Mouse (Mus musculus) left cerebral cortex, postnatal 4 days (tissue): Measurements from ENCODE around the gene Slc35f2. TPM values are rescaled to one million over a fixed set of nuclear protein-coding genes. Genes with fewer than 3 reads are reported as not detected.

Experiments
- DNase-seq: peaks from one replicate; pipeline ENCODE4 v3.0.0-alpha.2; 2022
- intact Hi-C: fragments of 180-260 bp; cut with DNase I; formaldehyde crosslinking; loops from one replicate; pipeline ENCODE4 v1.15.1; 2025
- total RNA-seq, 2 experiments: library from RNA; stranded (reverse); gene quantifications; 2 replicates each; pipeline ENCODE4 v1.2.3; 2021

Slc35f2 gene
- 10 to 100 TPM; 13.1 to 14.1 TPM for total RNA-seq

DNA sequence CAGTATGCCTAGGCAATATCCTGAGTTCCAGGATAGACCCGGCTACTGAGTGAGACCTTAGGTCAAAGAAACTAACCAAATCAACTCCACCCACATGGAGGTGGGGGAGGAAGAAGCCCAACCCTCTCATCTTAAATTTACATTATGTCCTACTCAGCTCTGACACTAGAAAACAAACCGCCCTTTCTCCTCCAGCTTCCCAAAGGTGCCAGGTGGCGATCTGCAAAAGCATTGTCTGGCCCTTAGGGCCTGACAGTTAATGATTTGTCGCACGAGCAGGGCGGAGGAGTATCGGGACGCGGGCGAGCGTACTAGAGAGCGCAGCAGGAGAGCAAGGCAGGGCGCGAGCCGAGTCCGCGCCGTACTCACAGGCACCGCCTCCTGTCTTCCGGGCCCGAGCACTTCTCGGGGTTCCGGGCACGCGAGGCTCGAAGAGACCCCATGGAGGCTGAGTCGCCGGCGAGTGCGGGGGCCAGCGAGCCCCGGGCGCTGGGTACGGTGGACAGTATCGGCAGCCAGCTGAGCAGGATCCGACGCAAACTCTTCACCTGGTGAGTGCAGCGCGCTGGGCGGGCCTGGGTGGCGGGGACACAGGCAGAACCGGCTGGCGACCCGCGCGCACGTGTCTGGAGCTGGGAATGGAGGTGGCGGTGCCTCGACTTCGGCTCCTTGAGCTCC, at the start of gene Slc35f2:
Slc35f2 (plus strand) TSS at position 195 of the 678 bp plus-strand sequence.
- DNase-seq = peak; percentile 15
- intact Hi-C loops = no loop called here

DNA sequence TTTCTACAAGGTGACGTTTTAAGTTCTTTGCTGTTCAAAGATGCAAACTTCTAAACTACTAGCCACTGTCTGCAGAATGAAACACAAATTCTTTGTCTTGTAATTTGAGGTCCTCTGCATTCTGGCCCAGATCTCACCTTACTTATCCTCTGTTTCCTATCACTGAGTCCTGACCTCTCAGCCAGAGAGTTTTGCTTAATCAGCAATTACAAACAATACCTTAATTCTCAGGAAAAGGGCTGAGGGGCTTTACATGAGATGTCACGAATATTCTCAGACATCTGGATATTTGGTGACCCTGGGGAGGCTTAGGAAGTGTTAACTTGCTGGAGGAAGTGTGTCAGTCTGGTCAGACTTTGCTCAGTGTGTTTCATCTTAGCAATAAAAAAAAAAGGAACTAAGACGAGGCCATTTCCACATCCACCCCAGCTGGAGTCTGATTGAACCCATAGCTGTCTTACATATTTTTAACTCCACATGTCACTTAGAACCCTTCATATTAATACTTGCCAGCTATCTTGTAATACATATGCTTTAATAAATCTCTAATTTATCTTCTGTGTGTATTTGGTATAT, 30.4 kb upstream of the Slc35f2 start:
- no peak for DNase-seq
- intact Hi-C loops = no loop called here

DNA sequence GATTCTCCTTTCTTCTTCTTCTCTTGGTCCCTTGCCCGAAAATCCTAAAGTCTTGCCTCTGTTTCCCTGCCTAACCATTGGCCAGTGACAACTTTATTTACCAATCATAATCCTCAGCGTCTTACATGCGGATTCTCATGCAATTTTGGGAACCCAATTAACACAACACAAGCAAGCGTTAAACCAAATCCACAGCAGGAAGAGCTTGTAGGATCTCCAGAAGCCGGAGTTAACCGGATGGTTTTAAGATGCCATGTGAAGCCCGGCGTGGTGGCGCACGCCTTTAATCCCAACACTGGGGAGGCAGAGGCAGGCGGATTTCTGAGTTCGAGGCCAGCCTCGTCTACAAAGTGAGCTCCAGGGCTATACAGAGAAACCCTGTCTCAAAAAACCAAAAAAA, 20.9 kb upstream of the Slc35f2 start:
- intact Hi-C loops = no loop called here
- no peak for DNase-seq

DNA sequence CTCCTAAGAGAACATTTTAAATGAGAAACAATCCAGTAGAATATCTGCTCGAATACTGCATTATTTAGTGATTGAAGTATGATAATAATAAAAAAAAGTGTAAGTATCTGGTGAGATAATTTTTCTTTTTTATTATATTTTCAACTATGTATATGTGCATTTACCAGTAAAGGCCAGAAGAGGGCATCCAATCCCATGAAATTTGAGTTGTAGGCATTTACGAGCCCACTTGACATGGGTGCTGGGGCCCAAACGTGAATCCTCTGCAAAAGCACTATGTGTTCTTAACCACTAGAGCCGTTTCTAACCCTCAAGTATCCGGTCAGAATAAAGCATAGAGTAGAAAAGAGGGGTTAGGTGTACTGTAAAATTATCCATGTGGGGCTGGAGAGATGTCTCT, 20.4 kb upstream of the Slc35f2 start:
- intact Hi-C loops = no loop called here

DNA sequence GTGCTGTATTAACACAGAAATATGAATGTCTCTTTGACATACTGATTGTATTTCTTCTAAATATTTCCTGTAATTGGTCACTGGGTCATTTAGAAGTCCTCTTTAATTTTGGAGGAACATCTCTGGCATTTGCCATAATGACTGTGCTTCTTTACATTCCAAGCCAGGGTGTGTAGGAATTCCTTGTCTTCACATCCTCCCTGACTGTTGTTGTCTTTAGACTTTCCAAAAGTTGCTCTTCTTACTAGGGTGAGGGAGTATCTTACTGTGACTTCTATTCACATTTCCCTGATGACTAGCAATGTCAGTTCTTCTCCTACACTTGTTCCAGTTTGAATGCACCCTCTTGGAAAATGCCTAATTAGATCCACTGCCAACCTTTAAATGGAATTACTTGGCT, 16.5 kb upstream of the Slc35f2 start:
- DNase-seq = no peak
- intact Hi-C loops = no loop called here

More for the DNA sequence above, 20.4 kb upstream of the Slc35f2 start:
- DNase-seq = no peak

DNA sequence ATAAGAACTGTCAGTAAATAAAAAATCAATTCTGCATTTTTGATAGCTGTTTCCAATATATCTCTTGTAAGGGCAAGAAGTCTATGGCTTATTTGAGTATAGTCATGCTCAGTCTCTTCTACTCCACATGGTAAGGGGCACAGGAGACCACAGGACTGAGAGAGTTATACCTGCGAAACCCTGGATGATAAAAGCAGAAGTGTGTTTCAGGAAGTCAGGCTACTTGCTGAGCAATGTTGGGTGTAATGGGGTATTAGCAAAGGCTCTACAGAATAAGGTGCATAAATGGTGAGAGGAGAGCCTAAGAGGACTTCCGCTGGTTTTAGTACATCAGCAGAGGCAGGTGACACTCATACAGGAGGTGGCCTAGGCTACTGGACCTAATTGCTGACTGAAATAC, 13.2 kb upstream of the Slc35f2 start:
- intact Hi-C loops = no loop called here
- no peak for DNase-seq

DNA sequence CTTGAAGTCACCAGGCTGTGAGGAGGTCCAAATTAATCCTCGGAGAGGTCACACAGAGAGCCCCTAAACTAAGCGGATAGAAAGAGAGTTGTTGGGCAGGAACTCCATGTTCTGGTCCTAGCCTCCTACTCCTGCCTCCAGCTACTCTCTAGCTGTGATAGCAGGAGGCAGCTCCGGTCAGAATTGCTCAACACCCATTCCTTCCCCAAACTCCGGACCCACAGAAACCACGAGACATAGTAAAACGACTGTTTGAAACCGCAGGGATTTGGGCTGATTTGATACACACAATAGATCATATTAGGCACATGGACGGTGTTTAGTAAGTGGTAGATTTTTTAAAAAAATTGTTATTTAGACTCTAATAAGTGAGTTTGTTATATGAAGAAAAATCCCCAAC, 6.6 kb upstream of the Slc35f2 start:
- no peak for DNase-seq
- intact Hi-C loops = no loop called here

DNA sequence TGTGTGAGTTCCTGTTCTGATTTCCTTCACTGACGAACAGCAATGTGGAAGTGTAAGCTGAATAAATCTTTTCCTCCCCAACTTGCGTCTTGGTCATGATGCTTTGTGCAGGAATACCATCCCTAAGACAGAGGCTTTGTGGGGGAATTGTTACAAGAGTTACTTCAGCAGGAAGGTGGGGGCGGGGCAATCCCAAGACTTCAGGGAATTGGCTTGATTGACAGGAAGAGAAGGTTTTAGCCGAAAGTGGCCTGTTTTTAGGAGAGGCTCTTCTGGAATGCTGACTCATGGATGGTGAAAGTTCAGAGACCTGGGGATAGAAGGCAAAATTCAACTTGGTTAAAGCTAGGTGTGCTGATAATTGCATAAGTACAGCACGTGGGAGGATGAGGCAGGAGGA, 2.9 kb upstream of the Slc35f2 start:
- DNase-seq = no peak
- intact Hi-C loops = no loop called here

DNA sequence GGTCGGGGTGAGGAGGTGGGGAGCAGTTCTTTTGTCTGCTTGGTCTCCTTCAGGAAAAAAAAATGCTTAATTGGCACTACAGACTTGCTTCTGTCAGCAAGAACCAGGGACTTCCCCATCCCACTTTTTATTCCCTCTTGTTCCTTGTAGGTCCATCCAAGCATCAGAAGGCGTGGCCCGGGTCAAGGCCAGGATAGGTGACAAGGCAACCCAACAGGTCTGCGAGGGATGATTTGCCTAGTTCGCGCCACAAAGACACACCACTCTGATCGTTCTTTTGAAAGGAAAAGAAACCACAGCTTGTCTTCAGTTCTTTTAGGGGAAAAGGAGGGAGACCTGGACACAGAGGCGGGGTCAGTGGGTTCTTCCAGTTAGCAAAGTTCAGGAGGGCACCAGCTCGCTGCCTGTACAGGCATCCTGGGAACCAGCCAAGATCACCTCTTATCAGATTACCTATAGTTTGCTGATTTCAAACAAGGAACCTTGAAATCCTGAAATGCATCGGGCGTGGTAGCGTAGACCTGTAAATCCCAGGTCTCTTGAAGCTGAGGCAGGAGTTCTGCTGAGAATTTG, 481 bp upstream of the Slc35f2 start:
- no peak for DNase-seq
- intact Hi-C loops = no loop called here

DNA sequence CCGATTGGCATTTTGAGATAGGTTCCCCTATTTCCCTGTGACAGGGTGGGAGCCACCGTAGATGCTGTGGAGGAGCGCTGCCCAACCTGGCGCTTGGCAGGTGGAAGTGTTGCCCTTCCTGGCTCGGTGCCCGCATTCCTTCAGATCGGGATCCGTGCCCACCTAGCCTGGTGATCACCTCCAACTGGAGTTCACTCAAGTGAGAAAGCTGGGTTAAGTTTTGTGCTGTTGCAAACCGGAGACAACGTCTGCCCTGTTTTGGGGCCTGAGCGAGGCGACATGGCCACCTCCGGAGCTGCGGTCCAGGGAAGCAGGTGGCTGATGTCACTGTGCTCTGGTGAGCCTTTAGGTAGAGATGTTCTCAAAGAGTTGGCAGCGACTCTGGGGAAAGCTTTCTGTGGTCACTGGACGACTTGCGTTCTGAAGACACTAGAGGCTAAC, 803 bp downstream of the Slc35f2 start:
- DNase-seq = peak; percentile 48
- intact Hi-C loops = no loop called here

DNA sequence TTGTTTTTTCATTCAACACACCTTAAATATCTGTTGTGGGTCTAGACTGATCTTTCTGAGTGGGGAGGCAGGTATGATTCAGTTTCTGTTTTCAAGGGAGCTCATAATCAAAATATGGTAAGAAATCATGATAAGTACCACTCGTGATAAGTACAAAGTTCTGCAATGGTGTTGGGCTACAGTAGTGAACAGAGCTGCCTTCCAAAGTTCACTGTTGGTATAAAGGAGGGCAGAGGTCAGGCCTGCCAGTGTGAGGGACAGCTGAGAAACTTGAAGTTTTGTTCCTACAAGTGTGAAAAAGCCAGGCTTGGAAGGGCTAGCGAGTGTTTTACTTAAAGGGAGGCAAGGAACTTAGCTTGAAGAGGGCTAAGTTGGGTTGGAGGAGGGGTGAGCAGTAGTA, 4.2 kb downstream of the Slc35f2 start:
- intact Hi-C loops = no loop called here
- no peak for DNase-seq

DNA sequence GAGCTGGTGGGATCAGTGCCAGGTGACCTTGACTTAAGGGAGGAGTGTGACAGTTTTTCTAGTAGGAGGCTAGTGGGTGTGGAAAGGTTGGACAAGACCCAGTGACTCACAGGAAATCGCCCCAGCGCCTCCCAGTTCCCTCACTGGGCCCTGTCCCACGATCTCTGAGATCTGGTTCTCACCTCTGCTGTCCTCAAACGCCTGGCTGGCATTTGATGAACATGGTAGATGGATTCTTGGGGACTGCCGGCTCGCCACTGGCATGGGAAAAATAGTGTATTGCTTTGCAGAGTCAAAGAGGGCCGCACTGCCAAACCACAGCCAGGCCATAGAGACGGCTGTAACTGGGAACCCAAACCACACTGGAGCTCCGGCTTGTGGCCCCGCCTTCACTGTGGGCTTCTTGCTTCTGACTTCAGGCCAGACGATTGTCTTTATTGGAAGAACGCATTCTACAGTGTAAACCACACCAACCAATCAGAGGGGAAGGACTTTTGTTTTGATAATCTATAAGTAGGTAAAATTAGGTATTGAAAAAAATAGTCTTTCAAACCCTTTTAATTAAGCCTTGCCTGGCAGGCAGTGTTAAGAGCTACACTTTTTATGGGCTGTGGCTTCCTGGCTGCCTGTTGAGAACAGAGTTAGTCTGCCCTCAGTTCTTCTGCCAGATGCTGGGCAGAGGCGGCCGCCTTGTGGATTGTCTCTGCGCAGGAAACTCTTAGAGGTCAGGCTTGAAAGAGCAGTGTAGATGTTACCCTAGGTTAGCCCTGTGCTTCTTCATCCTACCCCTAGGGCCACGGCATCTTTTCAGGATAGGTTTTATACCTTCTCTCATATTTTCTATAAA, 15.4 kb downstream of the Slc35f2 start:
- intact Hi-C loops = no loop called here
- DNase-seq = no peak

DNA sequence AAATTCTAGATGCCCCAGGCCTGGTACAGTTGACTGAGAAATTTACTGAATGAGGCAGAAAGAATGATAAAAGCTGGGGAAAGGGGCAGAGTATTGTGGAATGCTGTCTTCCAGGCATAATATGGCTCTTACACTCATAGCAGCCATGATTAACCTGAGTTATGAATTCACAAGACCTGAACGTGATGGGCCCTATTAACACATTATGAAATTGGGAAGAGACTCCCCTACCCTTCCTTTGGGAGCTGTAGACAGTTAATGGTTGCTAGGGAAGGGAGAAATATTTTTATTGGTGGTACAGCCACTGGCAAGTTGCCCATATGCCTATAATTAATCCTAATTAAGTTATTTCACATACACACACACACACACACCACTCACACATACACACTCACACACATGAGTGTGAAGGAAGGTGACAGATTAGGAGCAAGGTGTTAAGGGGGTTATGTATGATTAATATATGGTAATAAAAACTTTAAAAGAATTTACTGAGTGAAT, 22.5 kb downstream of the Slc35f2 start:
- intact Hi-C loops = no loop called here
- DNase-seq = no peak

DNA sequence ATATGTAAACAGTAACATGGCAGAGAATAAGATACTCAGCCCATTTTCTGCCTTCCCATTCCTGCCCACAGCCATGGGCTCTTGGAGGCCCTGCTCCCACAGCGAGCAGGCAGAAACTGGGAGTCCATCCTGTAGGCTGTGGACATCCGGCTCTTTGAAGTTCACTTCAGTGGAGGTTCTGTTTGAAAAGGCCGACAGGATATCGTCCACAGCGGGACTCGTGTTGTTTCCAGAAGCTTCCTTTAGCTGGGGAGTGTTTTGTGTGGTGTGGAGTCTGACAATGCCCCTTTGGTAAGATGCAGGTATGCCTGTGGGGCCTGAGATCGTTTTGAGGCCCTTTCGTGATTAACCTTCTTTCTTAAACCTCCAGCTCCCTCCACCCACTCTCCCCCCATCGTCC, 23.2 kb downstream of the Slc35f2 start:
- intact Hi-C loops = no loop called here
- DNase-seq = no peak

DNA sequence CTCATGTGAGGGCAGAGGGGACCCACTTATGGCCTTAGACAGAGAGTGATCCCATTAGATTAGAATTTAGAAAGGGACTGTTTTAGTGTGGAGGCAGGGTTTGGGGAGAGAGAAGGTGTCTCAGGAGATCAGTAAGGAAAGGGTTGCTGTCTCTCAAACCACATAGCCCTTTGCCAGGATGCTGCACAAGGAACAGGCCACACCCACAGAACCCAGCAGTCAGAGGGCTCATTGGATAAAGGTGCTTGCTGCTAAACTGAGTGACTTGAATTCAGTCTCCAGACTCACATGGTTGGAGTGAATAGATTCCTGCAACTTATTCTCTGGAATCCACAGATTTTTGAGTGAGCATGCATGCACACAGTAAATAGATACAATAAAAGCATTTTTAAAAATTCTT, 24.0 kb downstream of the Slc35f2 start:
- intact Hi-C loops = no loop called here
- DNase-seq = no peak

DNA sequence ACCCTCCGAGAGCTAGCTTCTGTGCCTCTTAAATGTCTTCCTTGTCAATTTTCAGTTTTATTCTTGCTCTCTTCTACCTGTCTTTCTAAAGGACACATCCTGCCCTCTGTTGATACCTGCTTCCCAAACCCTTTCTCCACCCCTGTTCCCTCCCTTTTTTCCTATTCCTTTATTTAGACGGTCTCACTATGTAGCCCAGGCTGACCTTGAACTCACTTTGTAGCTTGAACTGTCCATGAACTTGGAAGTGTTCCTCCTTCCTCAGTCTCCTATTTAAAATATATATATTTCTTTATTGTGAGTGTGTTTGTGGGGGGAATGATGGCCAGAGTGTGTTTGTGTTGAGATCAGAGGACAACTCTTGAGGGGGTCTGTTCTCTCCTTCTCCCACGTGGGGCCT, 25.0 kb downstream of the Slc35f2 start:
- intact Hi-C loops = no loop called here
- no peak for DNase-seq

DNA sequence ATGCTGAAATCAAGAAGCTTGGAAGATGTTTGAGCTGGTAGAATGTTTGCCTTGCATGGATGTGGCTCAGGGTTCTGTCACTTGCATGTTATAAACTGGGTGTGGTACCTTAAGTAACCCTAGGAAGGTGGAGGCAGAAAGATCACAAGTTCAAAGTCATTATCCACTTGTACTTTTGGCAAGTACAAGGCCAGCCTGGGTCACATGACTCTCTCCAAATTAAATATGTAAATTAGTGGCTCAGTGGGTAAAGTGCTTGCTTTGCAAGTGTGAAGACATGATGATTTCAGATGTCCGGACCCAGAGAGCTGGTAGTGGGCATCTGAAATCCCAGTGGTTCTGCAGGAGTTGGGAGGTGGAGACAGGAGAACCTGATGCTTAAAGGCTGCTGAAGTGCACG, 25.8 kb downstream of the Slc35f2 start:
- intact Hi-C loops = no loop called here
- DNase-seq = no peak

DNA sequence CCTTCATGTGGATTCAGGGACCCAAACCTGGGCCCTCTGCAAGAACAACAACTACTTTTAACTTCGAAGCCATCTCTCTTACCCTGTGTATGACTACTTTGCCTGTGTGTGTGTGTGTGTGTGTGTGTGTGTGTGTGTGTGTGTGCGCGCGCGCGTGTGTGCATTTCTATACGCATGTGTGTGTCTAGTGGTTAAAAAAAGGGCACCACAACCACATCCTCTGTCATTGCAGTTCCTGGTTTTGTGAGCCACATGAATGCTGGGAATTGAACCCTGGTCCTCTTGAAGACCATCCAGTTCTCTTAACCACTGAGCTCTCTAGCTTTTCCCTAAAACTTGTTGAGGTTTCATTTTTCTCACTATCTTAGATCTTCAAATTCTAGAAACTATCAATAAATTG, 31.6 kb downstream of the Slc35f2 start:
- intact Hi-C loops = no loop called here

DNA sequence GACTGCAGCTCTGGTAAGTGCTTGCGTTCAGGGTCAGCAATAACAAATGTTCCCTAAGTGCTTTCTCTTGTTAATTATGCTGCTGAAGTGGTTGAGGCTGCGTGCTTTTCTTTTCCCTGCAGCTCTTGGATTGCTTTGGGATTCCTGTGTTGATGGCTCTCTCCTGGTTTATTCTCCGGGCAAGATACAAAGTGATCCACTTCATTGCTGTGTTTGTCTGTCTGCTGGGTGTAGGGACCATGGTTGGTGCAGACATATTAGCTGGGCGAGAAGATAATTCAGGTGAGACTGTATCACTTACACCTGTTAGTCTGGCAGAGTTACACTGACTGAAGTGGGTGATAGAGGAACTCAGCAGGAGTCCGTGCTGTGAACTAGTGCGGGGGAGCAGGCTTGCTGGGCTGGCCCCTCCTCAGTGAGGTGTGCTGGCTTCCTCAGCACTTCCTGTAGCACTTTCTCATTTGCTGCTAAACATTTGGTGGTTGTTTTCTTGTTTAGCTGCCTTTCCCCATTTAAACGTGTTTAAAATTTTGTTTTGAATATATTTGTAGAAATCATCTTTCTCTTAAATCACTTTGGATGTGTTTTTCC, 35.3 kb downstream of the Slc35f2 start:
- DNase-seq = no peak
- intact Hi-C loops = no loop called here

More for the DNA sequence above, 31.6 kb downstream of the Slc35f2 start:
- no peak for DNase-seq

DNA sequence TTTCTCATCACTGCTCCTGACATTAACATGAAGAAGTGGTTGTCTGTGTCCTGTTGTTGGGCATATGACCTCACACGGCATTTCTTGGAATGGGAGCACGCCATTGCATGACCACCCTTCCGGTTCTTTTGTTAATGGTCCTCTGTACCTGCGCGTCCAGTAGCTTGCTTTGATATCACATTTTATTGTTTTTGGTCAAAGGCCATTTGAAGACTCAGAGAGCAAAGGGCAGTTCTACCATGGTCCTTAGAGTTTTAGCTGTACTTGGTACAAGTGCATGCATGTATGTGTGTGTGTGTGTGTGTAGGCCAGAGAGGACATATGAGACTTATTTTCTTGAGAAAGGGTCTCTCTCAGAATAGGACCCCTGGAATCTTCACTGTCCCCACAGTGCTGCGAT, 42.1 kb downstream of the Slc35f2 start:
- DNase-seq = no peak
- intact Hi-C loops = no loop called here

DNA sequence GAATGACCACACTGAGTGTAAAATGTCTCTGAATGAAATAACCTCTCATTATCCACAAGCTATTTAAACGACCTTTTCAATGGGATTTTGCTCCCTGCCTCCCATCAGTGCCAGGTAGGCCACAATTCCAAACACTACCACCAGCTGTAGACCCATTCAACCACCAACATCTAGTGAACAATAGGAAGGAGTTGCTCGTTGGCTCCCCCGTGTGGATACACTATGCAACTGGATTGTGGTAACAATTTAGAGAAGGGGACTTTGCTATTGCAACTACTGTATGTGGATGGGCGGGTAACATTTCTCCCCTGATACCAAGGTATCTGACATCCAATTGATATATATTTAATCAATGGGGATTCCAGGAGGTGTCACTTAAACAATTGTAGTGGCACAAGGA, 47.4 kb downstream of the Slc35f2 start:
- peak; percentile 67 for DNase-seq
- intact Hi-C loops = no loop called here
